Mouse (Mus musculus) urinary bladder, postnatal 14 days (tissue): ENCODE data around the gene Col4a2.
A peak's percentile ranks its signal among the peaks of the same experiment; 100 is the strongest.

ENCODE experiments used
- DNase-seq: peaks from one replicate; pipeline ENCODE4 v3.0.0; 2021; ENCODE audit warnings: low spot score

The Col4a2 gene

GRCm38 (mm10) chr8:11497017-11497990 is 184.7 kb downstream of the Col4a2 start, which contains the start of gene Naxd:
Gene Naxd (plus strand): TSS chr8:11497506.
- peak; percentile 91 for DNase-seq

- no peak for DNase-seq
These were observed 185.7 kb downstream of the Col4a2 start for GRCm38 (mm10) chr8:11498281-11498680.
